Mouse (Mus musculus) layer of hippocampus, adult 9-10 months (tissue): ENCODE data around the gene Fam71b.

Source experiments
- DNase-seq: peaks from one replicate; pipeline ENCODE4 v3.0.0; 2022; ENCODE audit warnings: low spot score

The Fam71b gene

DNA sequence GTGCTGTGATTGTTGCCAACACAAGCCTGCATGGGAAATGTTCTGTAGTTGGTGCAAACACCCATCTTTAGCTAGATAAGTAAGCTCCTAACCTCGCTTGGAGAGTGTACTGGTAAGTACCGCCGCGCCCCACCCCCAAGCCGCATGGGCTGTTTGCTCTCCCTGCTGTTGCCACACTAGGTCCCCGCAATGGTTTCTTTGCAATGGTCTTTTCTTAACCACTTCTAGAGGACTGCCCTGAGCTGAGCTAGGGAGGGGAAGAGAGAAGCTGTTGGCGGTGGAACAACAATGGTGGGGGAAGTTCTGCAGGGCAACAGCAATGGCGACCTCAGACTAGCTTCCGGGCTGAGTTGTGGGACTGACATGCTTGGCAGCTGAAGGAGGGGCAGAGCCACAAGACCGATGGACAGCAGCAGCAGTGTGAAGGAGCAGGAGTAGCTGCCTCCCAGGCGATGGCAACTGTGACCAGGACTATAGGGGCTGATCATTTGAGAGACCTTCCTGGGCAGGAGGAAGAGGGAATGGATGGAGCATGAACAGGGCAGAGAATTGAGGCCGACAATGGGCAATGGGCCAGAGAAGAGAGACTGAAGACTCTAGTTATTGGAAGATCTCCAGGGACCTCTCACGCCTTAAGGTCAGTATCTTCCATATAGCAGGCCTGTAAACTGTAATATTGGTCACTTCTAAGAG lies at the start of gene Fam71b:
Gene Fam71b, plus strand, starts transcription at position 393 of the 693 bp plus-strand sequence.
- no peak for DNase-seq

DNA sequence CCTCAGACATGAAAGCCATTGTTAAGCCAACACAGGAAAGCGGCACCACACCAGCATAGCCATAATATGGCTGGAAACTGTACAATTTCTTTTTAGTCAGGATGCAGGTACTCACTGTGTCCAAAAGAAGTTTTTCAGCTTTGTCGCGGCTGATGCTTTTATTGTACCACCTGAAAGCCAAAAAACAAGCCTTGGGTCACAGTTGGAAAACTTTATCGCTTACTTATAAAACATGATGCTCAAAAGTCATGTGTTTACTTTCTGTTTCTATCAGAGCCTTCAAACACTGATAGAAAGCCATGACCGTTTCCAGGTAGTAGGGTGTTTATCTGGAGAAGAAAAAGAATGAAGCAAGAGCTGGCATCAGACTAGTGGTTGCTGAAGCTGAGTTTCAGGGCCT lies 48.6 kb upstream of the Fam71b start:
- no peak for DNase-seq

DNA sequence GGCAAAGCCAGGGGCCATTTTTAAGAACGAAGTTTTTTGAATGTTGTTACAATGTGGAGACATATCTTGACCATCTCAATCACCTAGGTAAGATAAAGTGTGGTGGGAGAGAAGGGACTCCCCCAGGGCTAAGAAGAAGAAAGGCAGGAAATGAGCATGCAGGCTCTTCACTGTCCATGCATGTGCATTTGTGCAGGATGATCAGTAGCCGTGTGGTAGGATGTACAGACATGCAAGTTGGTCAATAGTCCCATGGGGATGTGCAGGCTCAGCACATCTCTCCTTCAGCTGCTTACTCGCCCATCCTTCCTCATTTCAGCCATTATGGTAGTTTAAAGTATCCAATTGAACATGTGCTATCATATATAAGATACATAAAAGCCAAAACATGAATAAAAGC lies 47.9 kb upstream of the Fam71b start:
- no peak for DNase-seq

DNA sequence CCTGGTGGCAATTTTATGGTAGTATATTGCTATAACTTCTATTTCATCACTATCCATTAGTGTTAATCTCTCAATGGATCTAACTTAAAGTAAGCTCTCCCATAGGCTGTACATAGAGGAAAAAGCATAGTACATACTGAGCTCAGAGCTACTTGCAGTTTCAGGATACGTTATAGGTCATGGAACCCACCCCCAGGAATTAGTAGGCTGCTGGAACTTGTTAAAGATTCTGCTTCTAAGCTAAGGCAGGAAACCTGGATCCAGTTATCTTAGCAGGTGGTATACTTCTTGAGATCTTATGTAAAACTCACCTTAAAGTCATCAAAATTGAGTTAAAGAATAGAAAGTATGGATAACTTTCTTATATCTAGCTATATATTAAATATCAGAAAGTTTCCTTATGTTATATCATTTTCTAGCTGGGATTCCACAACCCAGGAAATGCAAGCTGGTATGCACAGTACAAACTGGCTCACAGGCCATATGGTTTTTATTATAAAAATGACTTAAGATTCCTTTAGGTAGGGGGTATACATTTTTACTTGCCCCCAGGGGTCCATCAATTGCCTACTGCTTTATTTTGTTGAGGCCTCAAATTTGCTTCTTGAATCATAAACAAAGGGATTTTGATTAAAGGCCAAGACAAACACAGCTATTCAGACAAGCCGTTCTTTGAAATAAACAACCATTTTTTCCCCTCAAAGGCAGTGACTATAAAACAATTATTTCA lies 46.5 kb upstream of the Fam71b start:
- DNase-seq, result no peak

DNA sequence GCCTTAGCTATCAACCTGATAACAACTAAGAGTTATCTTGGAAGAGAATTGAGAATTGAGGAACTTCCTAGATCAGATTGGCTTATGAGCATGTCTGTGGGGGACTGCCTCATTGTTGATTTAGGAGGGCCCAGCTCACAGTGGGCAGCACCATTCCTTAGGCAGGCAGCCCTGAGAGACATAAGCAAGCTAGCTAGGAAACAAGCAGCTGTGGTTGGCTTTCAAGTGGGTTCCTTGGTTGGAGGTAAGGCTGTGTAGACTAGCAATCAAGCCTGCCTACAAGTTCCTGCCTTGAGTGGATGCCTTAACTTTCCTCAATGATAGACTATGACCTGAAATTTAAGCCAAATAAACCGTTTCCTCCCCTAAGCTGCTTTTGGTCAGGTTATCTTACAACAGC lies 38.0 kb upstream of the Fam71b start:
- no peak for DNase-seq

DNA sequence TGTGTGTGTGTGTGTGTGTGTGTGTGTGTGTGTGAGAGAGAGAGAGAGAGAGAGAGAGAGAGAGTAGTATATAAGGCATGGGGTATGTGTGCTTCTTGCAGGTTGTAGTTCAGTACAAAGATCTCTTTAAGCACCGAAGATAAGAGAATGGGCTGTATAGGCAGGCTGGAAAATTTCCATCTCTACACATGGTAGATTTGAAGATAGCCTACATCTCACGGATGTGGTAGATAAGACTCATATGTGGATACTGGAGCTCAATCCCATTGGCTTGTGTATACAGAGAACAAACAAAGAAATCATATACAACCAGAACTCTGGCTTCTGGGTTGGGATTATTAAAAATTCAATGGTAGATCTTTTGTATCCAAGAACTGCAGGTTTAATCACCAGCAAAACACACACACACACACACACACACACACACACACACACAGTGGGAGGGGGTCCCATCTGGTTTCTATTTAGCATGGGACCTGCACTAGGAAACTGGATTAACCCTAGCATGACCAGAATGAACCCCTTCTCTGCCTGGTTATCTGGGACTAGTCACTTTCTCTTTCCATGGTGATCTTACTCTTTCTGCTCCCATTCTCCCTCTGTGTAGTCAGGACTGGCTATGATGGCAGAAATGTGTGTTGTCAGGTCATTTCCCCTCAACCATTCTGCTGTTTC lies 35.2 kb upstream of the Fam71b start:
- no peak for DNase-seq

DNA sequence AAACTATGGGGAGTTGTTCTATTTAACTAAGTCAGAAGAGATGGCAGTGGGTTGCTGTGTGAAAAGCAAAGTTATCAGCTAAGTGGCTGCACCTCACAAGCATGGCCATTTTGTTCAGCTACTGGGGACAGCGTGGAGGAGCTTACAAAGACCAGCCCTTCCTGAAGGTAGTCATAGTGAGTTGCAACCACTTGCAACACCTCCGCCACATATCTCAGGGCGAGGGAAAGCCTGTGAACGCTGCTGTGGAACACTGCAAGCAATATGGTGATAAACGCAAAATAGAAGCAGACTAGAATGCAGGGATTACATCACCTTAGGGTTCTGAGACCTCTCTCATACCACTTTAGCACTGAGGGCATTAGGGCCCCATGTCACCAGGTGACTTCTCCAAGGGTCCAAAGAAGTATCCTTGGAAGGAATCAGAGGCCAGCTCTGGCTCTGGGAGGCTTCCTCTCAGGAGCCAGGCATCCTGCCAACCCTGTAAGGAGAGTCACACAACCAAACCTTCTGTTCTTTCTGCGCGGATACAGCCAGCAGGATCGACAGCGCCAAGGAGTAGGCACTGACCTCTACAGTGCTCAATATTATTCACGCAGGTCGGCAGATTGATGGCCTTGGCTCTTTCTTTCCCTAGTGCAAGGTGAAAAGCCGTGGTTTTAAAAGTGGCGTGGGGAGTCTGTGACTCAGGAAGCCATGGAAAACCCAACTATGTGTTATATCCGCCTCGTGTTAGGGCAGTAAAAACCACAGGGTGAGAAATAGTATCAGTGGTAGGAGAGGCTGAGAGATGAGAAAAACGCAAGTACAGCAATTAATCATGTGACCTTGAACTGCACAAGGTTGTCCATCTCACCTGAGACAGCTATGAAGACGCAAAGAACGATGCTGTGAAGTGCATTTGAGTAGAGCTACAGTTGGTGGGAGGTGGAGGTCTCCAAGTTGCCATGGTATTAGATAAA lies 34.0 kb upstream of the Fam71b start:
- no peak for DNase-seq

DNA sequence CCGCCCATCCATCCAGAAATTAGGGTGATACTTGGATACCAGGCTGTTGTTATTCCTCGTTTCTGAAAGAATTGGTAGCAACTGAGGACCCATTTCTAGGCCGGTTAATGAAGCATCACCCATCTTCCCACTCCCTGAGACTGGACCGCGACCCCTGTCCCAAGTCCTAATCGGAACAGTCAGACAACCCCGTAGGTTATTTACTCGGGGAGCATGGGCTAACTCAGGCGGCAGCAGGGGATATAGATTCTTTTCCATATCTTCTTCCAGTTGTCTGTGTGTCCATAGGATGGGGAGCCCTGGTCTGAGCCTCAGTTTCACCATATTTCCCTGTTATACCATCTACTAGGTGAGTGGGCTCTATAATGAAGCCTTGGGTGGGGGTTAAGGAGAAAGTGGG lies 32.5 kb upstream of the Fam71b start:
- no peak for DNase-seq

DNA sequence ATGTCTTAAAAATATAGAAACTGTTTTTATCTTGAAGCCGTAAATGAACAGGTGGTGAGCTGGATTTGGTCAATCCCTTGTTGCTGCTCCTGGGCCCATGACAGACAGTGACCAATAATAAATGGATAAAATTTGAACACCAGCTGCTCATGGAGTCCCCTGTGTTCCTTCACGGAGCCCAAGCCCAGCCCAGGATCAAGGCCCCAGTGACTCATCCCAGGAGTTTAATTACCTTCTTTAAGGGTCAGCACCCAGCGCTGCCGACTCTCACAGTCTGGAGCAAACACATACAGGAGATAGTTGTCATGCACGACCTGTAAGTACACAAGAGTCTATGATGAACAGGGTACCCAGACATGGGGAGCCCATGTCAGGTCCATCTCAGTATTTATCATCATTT lies 30.6 kb upstream of the Fam71b start:
- no peak for DNase-seq

DNA sequence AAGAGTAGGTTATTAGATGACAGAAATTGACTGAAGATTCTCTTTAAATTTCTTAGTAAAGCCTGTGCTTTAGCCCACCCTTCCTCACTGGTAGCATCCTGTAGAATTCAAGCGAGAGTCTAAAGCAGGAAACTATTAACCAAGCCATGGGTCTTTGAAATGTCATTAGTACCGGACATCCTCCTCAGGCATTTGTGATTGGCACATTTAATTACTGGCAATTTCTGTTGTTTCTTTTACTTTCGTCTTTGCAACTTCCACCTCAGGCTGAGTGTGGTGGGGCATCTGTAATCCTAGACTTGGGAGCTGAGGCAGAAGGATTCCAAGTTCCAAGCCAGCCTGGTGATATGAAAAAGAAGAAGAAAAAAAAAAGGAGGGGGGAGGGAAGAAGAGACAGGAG lies 30.0 kb upstream of the Fam71b start:
- no peak for DNase-seq

DNA sequence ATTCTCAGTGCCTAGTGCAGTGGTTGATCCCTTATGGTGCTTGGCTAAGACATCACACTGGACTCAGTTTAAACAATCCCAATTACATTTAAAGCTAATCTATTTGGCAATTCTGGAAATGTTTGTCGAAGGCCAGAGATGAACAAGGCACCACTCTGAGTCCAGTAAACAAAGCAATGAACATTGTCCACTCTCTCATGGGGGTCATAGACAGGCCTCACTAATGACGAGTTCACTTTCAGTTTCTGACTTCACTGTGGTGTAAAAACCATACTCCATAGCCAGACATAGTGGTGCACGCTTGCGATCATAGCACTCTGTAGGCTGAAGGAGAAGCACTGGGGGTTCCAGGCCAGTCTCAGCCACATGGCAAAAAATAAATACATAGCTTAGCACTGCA lies 25.9 kb upstream of the Fam71b start:
- DNase-seq, result no peak

DNA sequence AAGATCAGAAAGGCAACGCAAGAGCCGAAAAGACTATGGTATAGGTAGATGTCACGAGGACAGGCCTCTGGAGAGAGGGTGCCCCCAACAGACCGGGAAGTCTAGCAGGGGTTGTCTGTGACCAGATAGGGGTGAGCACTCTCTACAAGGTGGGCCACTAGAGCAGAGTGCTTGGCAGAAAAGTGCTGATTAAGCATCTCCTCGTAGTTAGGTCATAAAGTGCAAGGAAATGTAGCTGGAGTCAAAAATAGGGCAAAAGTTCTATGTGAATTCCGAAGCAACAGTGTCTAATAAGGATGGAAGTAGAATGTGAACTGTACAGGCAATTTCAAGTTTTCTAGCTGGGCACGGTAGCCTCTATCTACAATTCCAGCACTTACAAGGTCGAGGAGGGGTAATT lies 25.1 kb upstream of the Fam71b start:
- DNase-seq, result no peak

DNA sequence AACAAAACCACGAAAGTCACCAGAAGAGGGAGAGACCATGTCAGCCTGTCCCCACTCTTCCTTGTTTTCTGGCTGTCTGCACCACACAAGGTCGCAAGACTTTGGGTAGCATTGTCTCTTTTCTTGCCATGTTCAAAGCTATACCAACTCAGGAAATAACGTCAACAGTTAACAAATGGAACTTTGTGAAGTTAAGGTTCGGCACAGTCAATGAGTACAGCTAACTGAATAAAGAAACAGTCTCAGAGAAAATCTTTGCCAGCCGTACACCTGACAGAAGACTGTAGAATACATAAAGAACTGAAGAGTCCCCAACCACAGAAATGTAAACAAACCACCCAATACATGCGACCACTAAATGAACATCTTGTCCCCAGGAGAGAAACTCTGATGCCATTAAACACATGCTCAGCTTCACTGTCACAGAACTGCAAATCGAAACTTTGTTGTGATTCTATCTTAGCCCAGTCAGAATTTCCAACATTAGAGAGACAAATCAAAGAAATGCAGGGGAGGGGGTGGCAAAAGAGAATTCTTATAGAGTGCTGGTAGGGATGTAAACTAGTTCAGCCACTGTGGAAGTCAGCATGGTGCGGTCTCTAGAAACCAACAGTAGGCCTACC lies 23.9 kb upstream of the Fam71b start:
- no peak for DNase-seq

DNA sequence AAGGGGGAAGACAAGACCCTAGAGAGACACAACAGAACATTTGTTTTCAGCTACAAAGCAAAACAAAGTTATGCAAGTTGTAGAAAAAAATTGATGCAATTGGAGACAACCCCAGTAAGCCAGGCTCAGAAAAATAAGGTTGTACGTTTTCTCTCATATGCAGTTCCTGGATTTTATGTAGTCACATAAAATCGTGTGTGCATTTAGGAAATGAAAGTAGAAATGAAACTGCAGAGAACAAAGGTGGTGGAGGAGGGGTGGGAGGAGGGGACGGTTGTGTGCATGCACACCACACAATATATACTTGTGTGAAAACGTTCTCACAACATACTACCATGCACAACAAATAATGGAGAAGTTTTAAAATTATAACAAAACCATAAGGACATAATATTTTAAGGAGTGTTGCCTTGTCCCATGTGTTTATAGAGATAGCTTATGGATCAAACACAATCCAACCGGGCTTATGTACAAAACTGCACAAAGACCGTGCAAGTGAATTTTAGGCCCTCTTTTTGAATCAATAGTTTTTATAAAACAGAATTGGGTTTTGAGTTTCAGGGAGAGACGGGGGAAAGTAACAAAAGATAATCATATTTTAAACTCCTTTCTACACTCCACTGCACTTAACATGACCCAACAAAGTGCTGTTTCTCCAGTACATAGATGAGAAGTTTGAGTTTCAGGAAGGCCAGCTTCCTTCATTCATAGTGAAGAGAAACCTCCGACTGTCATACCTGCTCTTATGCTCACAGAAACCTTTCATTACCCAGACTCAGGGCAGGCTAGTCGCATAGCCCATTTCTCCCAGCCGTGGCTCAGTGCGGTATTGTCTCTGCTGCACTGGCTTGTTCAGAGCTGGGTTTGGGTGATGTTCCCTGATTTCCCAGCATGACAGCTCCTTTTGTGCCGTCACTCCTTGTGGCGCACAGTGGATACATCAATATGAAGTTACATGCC lies 23.0 kb upstream of the Fam71b start:
- no peak for DNase-seq

DNA sequence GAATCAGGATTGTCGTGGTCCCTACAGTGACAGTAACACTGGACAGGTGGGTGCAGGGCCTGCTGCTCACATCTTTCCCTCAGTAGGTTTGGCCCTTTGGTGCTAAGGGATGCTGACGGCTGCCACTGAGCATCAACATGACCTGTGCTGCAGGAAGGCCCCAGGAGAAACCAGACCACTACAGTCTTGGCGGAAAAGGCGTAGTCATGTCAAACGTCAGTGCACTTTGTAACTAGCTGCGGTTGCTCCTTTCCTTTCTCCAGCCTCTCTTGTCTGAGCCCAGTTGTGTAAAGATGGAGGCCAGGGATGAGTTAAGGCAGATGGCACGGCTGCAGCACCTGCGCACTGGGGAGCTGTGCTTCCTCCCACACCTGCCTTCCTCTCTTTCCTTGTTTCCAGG lies 21.3 kb upstream of the Fam71b start:
- DNase-seq, result no peak

DNA sequence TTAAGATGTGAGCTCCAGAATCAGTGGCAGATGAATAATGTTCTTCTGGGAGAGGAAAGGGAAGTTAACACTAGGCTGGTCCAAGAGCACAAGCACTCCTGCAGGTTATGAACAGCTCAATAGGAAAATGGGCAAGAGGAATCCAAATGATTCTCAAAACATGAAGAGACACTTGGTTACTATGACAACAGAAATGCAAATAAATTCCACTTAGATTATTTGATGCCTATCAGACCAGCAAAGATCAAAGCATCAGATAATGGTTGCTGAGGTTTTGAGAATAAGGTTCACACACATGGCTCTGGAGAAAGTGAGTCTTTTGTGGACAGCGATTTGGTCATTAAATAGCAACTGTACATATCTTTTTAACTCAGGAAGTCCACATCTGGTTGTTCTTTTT lies 19.0 kb upstream of the Fam71b start:
- no peak for DNase-seq

DNA sequence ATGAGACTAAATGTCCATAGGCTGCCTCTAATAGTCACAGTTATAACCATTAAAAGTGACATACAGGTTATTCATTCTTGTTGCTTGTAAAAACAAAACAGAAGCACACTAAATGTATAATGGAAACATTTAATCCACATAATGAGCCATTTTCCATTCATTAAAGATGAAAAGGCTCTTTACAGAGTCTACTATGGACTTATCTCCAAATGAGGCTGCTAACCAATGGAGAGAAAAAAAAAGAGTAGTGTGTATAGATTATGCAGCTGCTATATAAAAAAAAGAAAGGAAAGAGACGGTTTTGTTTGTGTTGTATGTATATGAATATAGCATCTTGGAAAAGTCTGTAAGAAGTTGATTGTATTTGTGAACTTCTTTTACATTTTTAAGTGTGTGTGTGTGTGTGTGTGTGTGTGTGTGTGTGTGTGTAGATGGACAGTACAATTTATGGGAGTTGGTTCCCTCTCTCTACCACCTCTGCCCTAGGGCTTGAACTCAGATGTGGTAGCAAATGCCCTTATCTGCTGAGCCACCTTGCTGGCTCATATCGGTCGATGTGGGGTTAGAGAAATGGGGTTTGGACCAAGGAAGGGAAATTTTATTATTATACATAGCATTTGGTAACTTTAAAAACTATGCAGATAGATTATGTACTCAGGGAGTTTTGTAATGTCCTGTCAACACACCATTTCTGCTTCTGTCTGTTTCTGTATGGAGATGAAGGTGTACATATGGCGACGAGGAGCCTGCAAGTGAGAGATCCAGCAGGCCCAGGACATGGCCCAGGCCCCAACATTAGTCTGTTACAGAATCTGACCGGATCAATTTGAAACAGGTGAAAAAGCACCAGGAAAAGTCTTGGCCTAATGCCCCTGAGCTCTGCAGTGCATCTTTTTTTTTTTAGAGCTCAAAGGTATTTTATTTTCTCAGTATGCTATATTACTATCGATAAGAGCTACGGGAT lies 18.3 kb upstream of the Fam71b start:
- no peak for DNase-seq

DNA sequence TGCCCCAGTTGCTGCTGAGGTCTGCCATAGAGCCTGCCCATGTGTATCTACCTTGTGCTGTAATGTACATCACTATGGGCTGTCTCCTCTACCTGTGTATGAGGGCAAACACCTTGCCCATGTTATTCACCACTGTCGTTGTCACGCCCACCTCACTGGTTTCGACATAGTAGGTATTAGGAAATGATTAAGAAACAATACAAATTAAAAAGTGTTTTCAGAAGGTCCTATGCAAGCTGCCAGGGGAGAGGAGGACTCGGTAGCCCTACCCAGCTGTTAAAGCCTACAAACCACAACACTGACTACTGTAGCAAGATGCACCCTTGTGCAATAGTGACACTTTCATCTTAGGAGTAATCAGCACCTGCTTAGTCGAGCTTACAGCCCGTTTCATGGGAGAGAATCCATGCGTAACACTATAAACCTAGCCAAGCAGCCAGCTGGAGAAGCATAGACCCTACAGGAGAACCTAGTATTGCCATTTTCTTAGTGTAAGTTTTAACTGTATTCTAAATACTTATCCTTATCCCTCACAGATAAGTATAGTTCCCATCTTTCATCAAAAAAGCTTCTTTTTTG lies 16.2 kb upstream of the Fam71b start:
- no peak for DNase-seq

DNA sequence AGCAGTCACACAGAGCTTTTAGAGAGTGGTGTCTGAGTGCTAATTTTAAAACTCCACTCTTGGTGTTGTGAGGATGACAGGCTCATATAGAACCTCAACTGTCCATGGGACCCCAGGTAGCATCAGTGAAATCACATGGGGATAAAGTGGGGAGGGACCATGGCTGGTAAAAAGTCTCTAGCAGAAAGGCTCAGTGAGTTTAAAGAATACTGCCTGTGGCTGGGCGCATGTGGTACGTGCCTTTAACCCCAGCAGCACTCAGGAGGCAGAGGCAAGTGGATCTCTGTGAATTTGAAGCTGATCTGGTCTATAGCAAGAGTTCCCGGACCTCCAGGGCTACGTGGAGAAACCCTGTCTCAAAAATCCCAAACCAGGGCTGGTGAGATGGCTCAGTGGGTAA lies 13.9 kb upstream of the Fam71b start:
- DNase-seq, result no peak
